Mouse (Mus musculus) ES-E14 (cell line): ENCODE data around the gene Slc9a9.

Source experiments
- CHD2 ChIP-seq: IDR thresholded peaks from 2 replicates; pipeline ENCODE4 v1.6.1; 2014; ENCODE audit warnings: mild to moderate bottlenecking, low read depth, low read length, inconsistent platforms
- HCFC1 ChIP-seq: IDR thresholded peaks from 2 replicates; pipeline ENCODE4 v1.6.1; 2012; ENCODE audit warnings: low read length, inconsistent platforms, borderline replicate concordance; ENCODE audit not compliant: insufficient read depth
- ZNF384 ChIP-seq: IDR thresholded peaks from 2 replicates; pipeline ENCODE4 v1.6.1; 2012; ENCODE audit warnings: low read depth, low read length, inconsistent platforms

GRCm38 (mm10) chr9:95150096-95150495 is 480.4 kb downstream of the Slc9a9 start:
- no peak for TF ChIP-seq HCFC1
- no peak for TF ChIP-seq CHD2
- no peak for TF ChIP-seq ZNF384
